Mouse (Mus musculus): ENCODE measurements around the gene Tmem89. TPM values are rescaled to one million over a fixed set of nuclear protein-coding genes. Genes with fewer than 3 reads are reported as not detected.

The Tmem89 gene
- polyA plus RNA-seq, 1 experiment from 2014 or later, result not detected

DNA sequence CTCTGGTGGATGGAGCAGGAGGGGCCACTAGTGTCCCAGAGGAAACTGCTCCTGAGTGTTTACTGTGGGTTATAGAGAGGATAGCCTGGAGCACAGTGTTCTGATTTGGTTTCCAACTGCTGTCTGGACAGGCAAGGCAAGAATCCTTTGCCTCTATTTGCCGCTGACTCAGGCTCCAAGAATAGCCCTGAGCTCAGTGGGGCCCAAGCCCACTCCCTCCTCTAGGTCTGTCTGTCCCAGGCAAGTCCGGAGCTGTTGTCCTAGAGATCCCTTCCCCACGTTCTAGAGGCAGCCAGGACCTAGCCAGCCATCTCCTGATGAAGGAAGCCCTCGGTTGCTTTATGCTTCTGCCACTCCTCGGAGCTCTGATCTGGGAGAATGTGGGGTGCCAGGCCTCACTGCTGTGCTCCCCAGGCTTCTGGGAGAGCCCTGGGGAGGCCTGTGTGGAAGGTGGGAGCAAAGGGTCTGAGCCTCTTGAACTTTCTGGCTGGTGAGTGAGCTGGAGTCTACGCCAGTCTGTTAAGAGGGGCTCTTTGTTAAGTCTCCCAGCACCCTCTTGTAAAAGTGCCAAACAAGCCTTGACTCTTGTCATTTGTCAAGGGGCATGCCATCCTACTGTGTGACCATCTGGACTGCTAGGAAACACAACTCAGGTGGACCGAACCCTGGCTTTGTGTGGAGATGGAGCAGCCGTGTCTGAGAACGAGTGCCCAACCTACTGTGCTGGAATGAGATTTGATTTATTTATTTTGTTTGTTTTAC, 35.7 kb downstream of the Tmem89 start:
- 85% methylated on average over 9 of the region's 9 CpGs for WGBS
- Histone ChIP-seq H3K27ac (no peak overlapping the region), H3K36me3 (peaks cover 33% of the 10 kb centered on the region)

DNA sequence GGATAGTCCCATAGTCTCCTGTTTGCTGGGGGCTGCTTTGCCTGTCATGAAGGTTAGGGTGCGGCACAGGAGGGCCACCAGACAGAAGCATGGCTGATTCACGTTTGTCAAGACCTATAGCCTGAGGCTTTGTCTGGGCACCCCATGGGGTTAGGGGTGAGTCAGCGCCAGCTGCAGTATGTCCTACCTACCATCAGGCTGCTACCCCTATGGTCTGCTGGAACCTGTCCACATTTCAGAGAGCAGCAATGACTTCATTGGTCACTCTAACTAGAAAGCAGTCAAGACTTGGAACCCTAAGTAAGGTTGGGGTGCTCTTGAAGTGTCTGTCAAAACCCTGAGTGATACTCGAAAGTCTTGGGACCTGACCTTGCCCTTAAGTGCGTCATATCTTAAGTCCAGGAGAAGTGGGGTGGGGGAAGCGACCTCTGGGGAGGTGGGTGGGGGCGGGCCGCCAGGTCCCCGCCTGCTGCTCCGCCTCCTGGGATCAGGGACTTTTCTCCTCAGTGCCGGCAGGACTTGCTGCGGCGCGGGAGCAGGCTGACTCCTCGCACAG, 38.7 kb downstream of the Tmem89 start, which contains the start of gene Col7a1:
Col7a1 (plus strand) TSS at position 506 of the 556 bp plus-strand sequence.
- Histone ChIP-seq H3K4me1 (replicated peaks) (no peaks in the 10 kb centered on the region; the same call in 1 of the 2 replicates), H3K4me3 (replicated peaks) (peak within 1 kb of the TSS; percentile 20; the same call in 1 of the 2 replicates), H3K27me3 (replicated peaks) (peaks cover 12% of the 10 kb centered on the region), H3K27ac (no peak within 1 kb of the TSS), H3K4me2 (replicated peaks) (peak within 1 kb of the TSS; percentile 51), H3K36me3 (peaks cover 7% of the 10 kb centered on the region), H3K9ac (no peak within 1 kb of the TSS), H3K9me3 (no peaks in the 10 kb centered on the region)
- no peak for ATAC-seq
- WGBS, result 10% methylated on average over 15 of the region's 15 CpGs

More for the DNA sequence above, 35.7 kb downstream of the Tmem89 start:
- Histone ChIP-seq H3K9ac (no peak overlapping the region), H3K4me3 (replicated peaks) (no peak overlapping the region), H3K27me3 (replicated peaks) (peaks cover 12% of the 10 kb centered on the region), H3K4me1 (replicated peaks) (no peaks in the 10 kb centered on the region; the same call in 1 of the 2 replicates), H3K9me3 (no peaks in the 10 kb centered on the region), H3K4me2 (replicated peaks) (no peak overlapping the region)
- 0 out of 2 replicates have a peak, but pooled peaks have one; percentile 2 for ATAC-seq

DNA sequence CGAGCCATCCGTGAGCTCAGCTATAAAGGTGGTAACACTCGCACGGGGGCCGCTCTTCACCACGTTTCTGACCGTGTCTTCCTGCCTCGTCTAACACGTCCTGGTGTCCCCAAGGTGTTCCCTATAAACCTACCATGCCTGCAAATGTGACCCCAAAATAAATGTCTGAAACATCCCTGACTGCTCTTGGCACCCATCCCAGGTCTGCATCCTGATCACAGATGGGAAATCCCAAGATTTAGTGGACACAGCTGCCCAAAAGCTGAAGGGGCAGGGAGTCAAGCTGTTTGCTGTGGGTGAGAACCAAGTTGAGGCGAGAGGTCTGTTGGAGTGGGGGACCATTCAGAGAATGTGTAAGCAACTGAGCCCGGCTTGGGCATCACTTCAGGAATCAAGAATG, 40.8 kb downstream of the Tmem89 start:
- Histone ChIP-seq H3K4me1 (replicated peaks) (no peaks in the 10 kb centered on the region; the same call in 1 of the 2 replicates), H3K4me3 (replicated peaks) (no peak overlapping the region), H3K36me3 (peaks cover 2% of the 10 kb centered on the region), H3K9me3 (no peaks in the 10 kb centered on the region), H3K27me3 (replicated peaks) (peaks cover 12% of the 10 kb centered on the region), H3K27ac (no peak overlapping the region), H3K4me2 (replicated peaks) (no peak overlapping the region), H3K9ac (no peak overlapping the region)
- WGBS, result 84% methylated on average over 11 of the region's 11 CpGs
- no peak for ATAC-seq

DNA sequence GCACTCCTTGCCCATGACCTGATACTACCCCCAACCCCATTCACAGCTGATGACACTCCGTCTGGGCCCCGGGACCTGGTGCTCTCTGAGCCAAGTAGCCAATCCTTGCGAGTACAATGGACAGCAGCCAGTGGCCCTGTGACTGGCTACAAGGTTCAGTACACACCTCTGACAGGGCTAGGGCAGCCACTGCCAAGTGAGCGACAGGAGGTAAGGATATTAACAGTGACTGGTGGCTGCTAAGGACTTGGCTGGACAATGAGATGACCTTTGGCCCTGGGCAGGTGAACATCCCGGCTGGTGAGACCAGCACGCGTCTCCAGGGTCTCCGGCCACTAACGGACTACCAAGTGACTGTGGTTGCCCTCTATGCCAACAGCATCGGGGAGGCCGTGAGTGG, 41.4 kb downstream of the Tmem89 start:
- Histone ChIP-seq H3K4me1 (replicated peaks) (no peaks in the 10 kb centered on the region; the same call in 1 of the 2 replicates), H3K4me2 (replicated peaks) (no peak overlapping the region), H3K27ac (no peak overlapping the region), H3K36me3 (no peaks in the 10 kb centered on the region), H3K27me3 (replicated peaks) (peaks cover 12% of the 10 kb centered on the region), H3K9me3 (no peaks in the 10 kb centered on the region), H3K4me3 (replicated peaks) (no peak overlapping the region), H3K9ac (no peak overlapping the region)
- no peak for ATAC-seq
- 87% methylated on average over 11 of the region's 11 CpGs for WGBS

DNA sequence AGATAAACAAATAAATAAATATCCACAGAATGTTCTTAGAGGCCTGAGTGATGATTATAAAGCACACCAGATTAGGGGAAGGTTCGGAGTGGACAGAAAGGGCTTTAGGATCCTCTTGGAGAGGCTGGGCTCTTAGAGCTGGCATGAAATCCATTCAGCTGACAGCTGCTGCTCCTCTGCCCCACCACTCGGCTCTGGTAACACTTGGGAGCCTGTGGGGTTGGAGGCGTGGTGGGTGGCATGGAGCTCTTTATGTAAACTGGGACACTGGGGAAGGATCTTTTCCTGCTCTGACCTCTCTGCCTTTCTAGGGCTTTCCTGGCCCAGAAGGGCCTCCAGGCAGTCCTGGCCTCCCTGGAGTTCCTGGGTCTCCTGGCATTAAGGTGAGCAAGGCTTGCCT, 49.2 kb downstream of the Tmem89 start:
- no peaks in the 10 kb centered on the region for H3K36me3 ChIP-seq
- no peak overlapping the region for H3K27ac ChIP-seq
- H3K9me3 ChIP-seq, result no peaks in the 10 kb centered on the region
- no peak overlapping the region for H3K9ac ChIP-seq
- no peak overlapping the region for H3K4me3 ChIP-seq (replicated peaks)
- ATAC-seq, result no peak
- H3K27me3 ChIP-seq (replicated peaks), result no peaks in the 10 kb centered on the region
- no peak overlapping the region for H3K4me2 ChIP-seq (replicated peaks)
- no peaks in the 10 kb centered on the region for H3K4me1 ChIP-seq (replicated peaks)
- WGBS, result 70% methylated on average over 3 of the region's 3 CpGs

DNA sequence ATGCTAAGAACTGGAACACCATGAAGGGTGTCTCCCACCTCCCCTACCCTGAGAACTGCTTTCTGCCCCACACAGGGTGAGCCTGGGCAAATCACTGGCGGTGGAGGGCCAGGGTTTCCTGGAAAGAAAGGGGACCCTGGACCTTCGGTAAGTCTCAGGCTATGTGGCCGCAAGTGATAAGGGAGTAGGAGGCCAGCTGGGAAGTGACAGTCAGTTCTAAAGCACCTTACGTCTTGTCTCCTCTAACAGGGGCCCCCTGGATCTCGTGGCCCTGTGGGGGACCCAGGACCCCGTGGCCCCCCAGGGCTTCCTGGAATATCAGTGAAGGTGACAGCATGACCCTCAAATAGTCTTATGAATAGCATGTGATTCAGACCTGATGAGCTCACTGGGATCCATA, 49.9 kb downstream of the Tmem89 start:
- WGBS, result 74% methylated on average over 6 of the region's 6 CpGs
- H3K9ac ChIP-seq, result no peak overlapping the region
- H3K4me2 ChIP-seq (replicated peaks), result no peak overlapping the region
- H3K9me3 ChIP-seq, result no peaks in the 10 kb centered on the region
- H3K4me1 ChIP-seq (replicated peaks), result no peaks in the 10 kb centered on the region
- H3K27me3 ChIP-seq (replicated peaks), result no peaks in the 10 kb centered on the region
- ATAC-seq, result peak; percentile 53
- no peaks in the 10 kb centered on the region for H3K36me3 ChIP-seq
- H3K4me3 ChIP-seq (replicated peaks), result no peak overlapping the region
- no peak overlapping the region for H3K27ac ChIP-seq

Other genes starting within 250 kb of the Tmem89 start
- 51.9 and 55.0 TPM in 2 replicates for gene Prkar2a, start 225.3 kb upstream of the Tmem89 start, polyA plus RNA-seq (2015; fragmentation: Nextera tagmentation; extraction: Ambion mirVana)
- gene Ip6k2, start 130.8 kb upstream of the Tmem89 start, polyA plus RNA-seq (2015; fragmentation: Nextera tagmentation; extraction: Ambion mirVana), result 62.6 and 65.0 TPM in 2 replicates
- gene Nckipsd, start 106.3 kb upstream of the Tmem89 start, polyA plus RNA-seq (2015; fragmentation: Nextera tagmentation; extraction: Ambion mirVana), result 10.4 and 12.0 TPM in 2 replicates
- gene Celsr3, start 88.3 kb upstream of the Tmem89 start, polyA plus RNA-seq (2015; fragmentation: Nextera tagmentation; extraction: Ambion mirVana), result 0.64 and 1.3 TPM in 2 replicates
- 36.1 and 43.3 TPM in 2 replicates for gene Slc26a6, start 61.3 kb upstream of the Tmem89 start, polyA plus RNA-seq (2015; fragmentation: Nextera tagmentation; extraction: Ambion mirVana)
- 568 and 640 TPM in 2 replicates for gene Uqcrc1, start 22.0 kb downstream of the Tmem89 start, polyA plus RNA-seq (2015; fragmentation: Nextera tagmentation; extraction: Ambion mirVana)
- gene Col7a1, start 39.0 kb downstream of the Tmem89 start, polyA plus RNA-seq (2015; fragmentation: Nextera tagmentation; extraction: Ambion mirVana), result 0.85 and 2.4 TPM in 2 replicates
- gene Ucn2, start 71.4 kb downstream of the Tmem89 start, polyA plus RNA-seq (2015; fragmentation: Nextera tagmentation; extraction: Ambion mirVana), result not detected in 2 replicates
- 11.5 and 17.0 TPM in 2 replicates for gene Pfkfb4, start 77.2 kb downstream of the Tmem89 start, polyA plus RNA-seq (2015; fragmentation: Nextera tagmentation; extraction: Ambion mirVana)
- gene Shisa5, start 123.9 kb downstream of the Tmem89 start, polyA plus RNA-seq (2015; fragmentation: Nextera tagmentation; extraction: Ambion mirVana), result 112 and 121 TPM in 2 replicates
- 12.5 and 13.4 TPM in 2 replicates for gene Trex1, start 145.1 kb downstream of the Tmem89 start, polyA plus RNA-seq (2015; fragmentation: Nextera tagmentation; extraction: Ambion mirVana)
- gene Atrip, start 159.5 kb downstream of the Tmem89 start, polyA plus RNA-seq (2015; fragmentation: Nextera tagmentation; extraction: Ambion mirVana), result 21.3 and 22.4 TPM in 2 replicates
- 16.1 and 17.2 TPM in 2 replicates for gene Ccdc51, start 167.9 kb downstream of the Tmem89 start, polyA plus RNA-seq (2015; fragmentation: Nextera tagmentation; extraction: Ambion mirVana)
- gene Tma7, start 168.0 kb downstream of the Tmem89 start, polyA plus RNA-seq (2015; fragmentation: Nextera tagmentation; extraction: Ambion mirVana), result 619 and 707 TPM in 2 replicates
- gene Plxnb1, start 180.8 kb downstream of the Tmem89 start, polyA plus RNA-seq (2015; fragmentation: Nextera tagmentation; extraction: Ambion mirVana), result 7.1 TPM in 2 replicates
- gene Fbxw21, start 247.4 kb downstream of the Tmem89 start, polyA plus RNA-seq (2015; fragmentation: Nextera tagmentation; extraction: Ambion mirVana), result not detected in 2 replicates

All from intestine, embryonic 15.5 days (tissue).